Mouse (Mus musculus): ENCODE measurements at regions not wholly inside any gene's neighbourhood (a gene's known extent, or its start where the extent isn't known, plus 50 kb on each side); places are given as distances from the start of the nearest gene placed in this dataset.

DNA sequence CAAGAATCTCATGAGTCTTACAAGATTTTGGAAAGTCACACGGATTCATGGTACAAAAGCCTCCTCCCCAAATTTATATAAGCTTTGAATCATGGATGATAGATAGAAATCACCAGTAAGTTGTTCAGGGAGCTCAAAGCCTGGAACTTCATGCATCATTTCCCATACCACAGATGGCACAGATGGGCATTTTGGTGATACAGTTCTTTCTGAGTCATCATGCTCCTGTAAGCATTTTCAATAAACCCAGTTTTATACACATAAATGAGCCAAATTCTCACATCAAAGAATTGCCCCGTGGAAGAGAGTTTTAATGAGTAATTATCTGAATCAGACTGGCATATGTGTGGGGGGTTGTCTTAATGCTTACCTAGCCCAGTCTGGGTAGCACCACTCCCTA is 379.1 kb upstream of the Anxa10 start:
- Histone ChIP-seq H3K4me1 (ENCODE audit: insufficient read depth, low read length) (no peaks in the 10 kb centered on the region), H3K36me3 (ENCODE audit: insufficient read depth, low read length) (no peaks in the 10 kb centered on the region), H3K9me3 (ENCODE audit: low read length) (no peaks in the 10 kb centered on the region), H3K27ac (ENCODE audit: low read depth, low read length) (no peak overlapping the region), H3K4me3 (ENCODE audit: low read depth, low read length) (no peak overlapping the region), H3K4me2 (ENCODE audit: low read depth, low read length, poor library complexity, severe bottlenecking) (no peak overlapping the region), H3K9ac (replicated peaks; ENCODE audit: low read length, poor library complexity, severe bottlenecking) (no peak overlapping the region), H3K27me3 (ENCODE audit: insufficient read depth, low read length) (no peaks in the 10 kb centered on the region)
- TF ChIP-seq CTCF (IDR thresholded peaks at IDR 0.05): no peak
- 61% methylated on average over 2 of the region's 2 CpGs for WGBS
- ATAC-seq (ENCODE audit: low FRiP score) (no peak), DNase-seq (ENCODE audit: low spot score) (peak; percentile 0)

DNA sequence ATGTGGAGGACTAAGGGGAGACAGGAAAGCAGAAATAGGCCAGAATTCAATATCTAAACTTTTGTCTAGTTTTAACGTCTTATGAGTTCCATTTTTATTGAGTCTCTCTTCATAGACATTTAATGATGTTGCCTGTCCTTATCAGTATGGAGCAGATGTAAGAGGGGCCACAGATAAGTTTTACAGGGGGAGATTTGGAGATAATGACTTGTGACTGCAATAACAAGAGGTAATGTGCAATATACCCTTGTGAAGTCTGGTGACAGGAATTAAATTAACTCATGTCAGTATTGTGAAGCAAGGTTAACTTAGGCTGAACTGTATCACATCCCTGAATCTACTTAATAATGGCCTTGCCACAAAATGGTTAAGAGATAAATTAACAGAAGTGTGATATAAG is 359.6 kb upstream of the Anxa10 start:
- Histone ChIP-seq H3K9me3 (ENCODE audit: low read length) (no peaks in the 10 kb centered on the region), H3K27ac (ENCODE audit: low read depth, low read length) (no peak overlapping the region), H3K9ac (replicated peaks; ENCODE audit: low read length, poor library complexity, severe bottlenecking) (no peak overlapping the region), H3K27me3 (ENCODE audit: insufficient read depth, low read length) (no peaks in the 10 kb centered on the region), H3K4me1 (ENCODE audit: insufficient read depth, low read length) (no peaks in the 10 kb centered on the region), H3K4me2 (ENCODE audit: low read depth, low read length, poor library complexity, severe bottlenecking) (no peak overlapping the region), H3K4me3 (ENCODE audit: low read depth, low read length) (no peak overlapping the region), H3K36me3 (ENCODE audit: insufficient read depth, low read length) (no peaks in the 10 kb centered on the region)
- ATAC-seq (ENCODE audit: low FRiP score): no peak
- no peak for DNase-seq (ENCODE audit: low spot score)
- WGBS: 83% methylated on average over 1 of the region's 1 CpGs
- TF ChIP-seq CTCF (IDR thresholded peaks at IDR 0.05): no peak
